Mouse (Mus musculus): ENCODE results near the gene Spaca3. TPM values are rescaled to one million over a fixed set of nuclear protein-coding genes. Genes with fewer than 3 reads are reported as not detected.

Gene Spaca3
- polyA plus RNA-seq, 1 experiment from 2014 or later: not detected

GRCm38 (mm10) chr11:80903426-80903825 is 45.3 kb downstream of the Spaca3 start:
- Histone ChIP-seq H3K27me3 (no peaks in the 10 kb centered on the region), H3K9me3 (no peaks in the 10 kb centered on the region), H3K4me3 (replicated peaks) (no peak overlapping the region), H3K27ac (no peak overlapping the region), H3K4me1 (replicated peaks) (peaks cover 6% of the 10 kb centered on the region; the same call in 1 of the 2 replicates), H3K36me3 (no peaks in the 10 kb centered on the region), H3K4me2 (replicated peaks) (no peak overlapping the region), H3K9ac (replicated peaks) (no peak overlapping the region)
- ATAC-seq: no peak
- WGBS: 90% methylated on average over 10 of the region's 10 CpGs

- no peaks in the 10 kb centered on the region for H3K9me3 ChIP-seq
- WGBS: 56% methylated on average over 2 of the region's 2 CpGs
- no peak for ATAC-seq
Observed at GRCm38 (mm10) chr11:80904559-80904958, 46.4 kb downstream of the Spaca3 start.

GRCm38 (mm10) chr11:80906456-80906855 is 48.3 kb downstream of the Spaca3 start:
- WGBS: 29% methylated on average over 4 of the region's 4 CpGs
- no peaks in the 10 kb centered on the region for H3K9me3 ChIP-seq
- H3K4me3 ChIP-seq (replicated peaks): no peak overlapping the region
- no peak overlapping the region for H3K9ac ChIP-seq (replicated peaks)
- no peaks in the 10 kb centered on the region for H3K36me3 ChIP-seq
- peak; percentile 43; the same call in 1 of the 2 replicates for ATAC-seq
- peaks cover 6% of the 10 kb centered on the region; the same call in 1 of the 2 replicates for H3K4me1 ChIP-seq (replicated peaks)
- no peak overlapping the region for H3K27ac ChIP-seq
- no peak overlapping the region for H3K4me2 ChIP-seq (replicated peaks)
- H3K27me3 ChIP-seq: no peaks in the 10 kb centered on the region

More at GRCm38 (mm10) chr11:80904559-80904958, 46.4 kb downstream of the Spaca3 start:
- H3K4me2 ChIP-seq (replicated peaks): no peak overlapping the region
- H3K36me3 ChIP-seq: no peaks in the 10 kb centered on the region
- peaks cover 6% of the 10 kb centered on the region; the same call in 1 of the 2 replicates for H3K4me1 ChIP-seq (replicated peaks)
- no peak overlapping the region for H3K4me3 ChIP-seq (replicated peaks)
- H3K27me3 ChIP-seq: no peaks in the 10 kb centered on the region
- H3K27ac ChIP-seq: no peak overlapping the region
- no peak overlapping the region for H3K9ac ChIP-seq (replicated peaks)

- Histone ChIP-seq H3K36me3 (no peaks in the 10 kb centered on the region), H3K4me2 (replicated peaks) (no peak overlapping the region), H3K4me3 (replicated peaks) (no peak overlapping the region), H3K27me3 (no peaks in the 10 kb centered on the region), H3K27ac (no peak overlapping the region), H3K9me3 (no peaks in the 10 kb centered on the region), H3K9ac (replicated peaks) (no peak overlapping the region), H3K4me1 (replicated peaks) (peaks cover 6% of the 10 kb centered on the region; the same call in 1 of the 2 replicates)
- ATAC-seq: no peak
- 83% methylated on average over 6 of the region's 6 CpGs for WGBS
Observed at GRCm38 (mm10) chr11:80907820-80908219, 49.7 kb downstream of the Spaca3 start.

GRCm38 (mm10) chr11:80912721-80913120 is 54.6 kb downstream of the Spaca3 start:
- WGBS: 90% methylated on average over 5 of the region's 5 CpGs
- Histone ChIP-seq H3K9ac (replicated peaks) (no peak overlapping the region), H3K4me2 (replicated peaks) (no peak overlapping the region), H3K9me3 (peaks cover 4% of the 10 kb centered on the region; the same call in 1 of the 2 replicates), H3K27me3 (no peaks in the 10 kb centered on the region), H3K4me3 (replicated peaks) (no peak overlapping the region), H3K27ac (no peak overlapping the region), H3K36me3 (peaks cover 4% of the 10 kb centered on the region; the same call in 1 of the 2 replicates), H3K4me1 (replicated peaks) (no peaks in the 10 kb centered on the region)
- no peak for ATAC-seq

- no peak overlapping the region for H3K9ac ChIP-seq (replicated peaks)
- no peak overlapping the region for H3K4me3 ChIP-seq (replicated peaks)
- H3K4me2 ChIP-seq (replicated peaks): no peak overlapping the region
- no peaks in the 10 kb centered on the region for H3K4me1 ChIP-seq (replicated peaks)
- H3K27ac ChIP-seq: no peak overlapping the region
- 50% methylated on average over 4 of the region's 4 CpGs for WGBS
- H3K36me3 ChIP-seq: peaks cover 4% of the 10 kb centered on the region; the same call in 1 of the 2 replicates
- no peak for ATAC-seq
- H3K9me3 ChIP-seq: peaks cover 4% of the 10 kb centered on the region; the same call in 1 of the 2 replicates
- H3K27me3 ChIP-seq: no peaks in the 10 kb centered on the region
Observed at GRCm38 (mm10) chr11:80913408-80914024, 55.4 kb downstream of the Spaca3 start.

Other genes starting within 250 kb of the Spaca3 start
- 1.5 and 2.1 TPM in 2 replicates for gene Myo1d, start 78.3 kb upstream of the Spaca3 start, polyA plus RNA-seq (2015; fragmentation: Nextera tagmentation; extraction: Ambion mirVana)
- 41.7 and 48.6 TPM in 2 replicates for gene Tmem98, start 48.2 kb upstream of the Spaca3 start, polyA plus RNA-seq (2015; fragmentation: Nextera tagmentation; extraction: Ambion mirVana)

Data from midbrain, embryonic 13.5 days (tissue).